Mouse (Mus musculus) MEL (cell line): ENCODE measurements around the gene Mdk. TPM values are rescaled to one million over a fixed set of nuclear protein-coding genes. Genes with fewer than 3 reads are reported as not detected.

Experiments used
- DNase-seq: peaks from one replicate; pipeline ENCODE4 v3.0.0; 2011; ENCODE audit warnings: low read depth, low spot score
- H3K27ac ChIP-seq: 2 replicates; pipeline ENCODE4 v1.5.1; 2012; ENCODE audit warnings: low read depth, mild to moderate bottlenecking, control low read depth, low read length, moderate library complexity; ENCODE audit not compliant: control insufficient read depth
- H3K27me3 ChIP-seq, 2 experiments: fragments of 150-350 bp in 1 of 2; sonication (generic) in 1 of 2; 2 replicates each; pipeline ENCODE4 v1.6.1; 2012; ENCODE audit warnings: low read length in 2 of 2, mild to moderate bottlenecking in 2 of 2, improper control_type of control experiment in 1 of 2, moderate library complexity in 1 of 2; ENCODE audit not compliant: insufficient read depth in 2 of 2, control insufficient read depth in 1 of 2
- H3K36me3 ChIP-seq, 2 experiments: 2 replicates each; pipeline ENCODE4 v1.6.1; 2012 to 2014; ENCODE audit warnings: low read length in 2 of 2, improper control_type of control experiment in 1 of 2, inconsistent platforms in 1 of 2, mild to moderate bottlenecking in 1 of 2; ENCODE audit not compliant: insufficient read depth in 2 of 2, control insufficient read depth in 1 of 2
- H3K4me1 ChIP-seq, 2 experiments: fragments of 150-350 bp in 1 of 2; sonication (generic) in 1 of 2; 2 replicates each; pipeline ENCODE4 v1.6.1; 2012; ENCODE audit warnings: low read length in 2 of 2, improper control_type of control experiment in 1 of 2, mild to moderate bottlenecking in 1 of 2; ENCODE audit not compliant: insufficient read depth in 2 of 2, control insufficient read depth in 1 of 2
- H3K4me3 ChIP-seq, 2 experiments: fragments of 150-350 bp in 1 of 2; sonication (generic) in 1 of 2; 2 replicates each; pipeline ENCODE4 v1.5.1; 2012; ENCODE audit warnings: low read depth in 2 of 2, low read length in 2 of 2, mild to moderate bottlenecking in 2 of 2, moderate library complexity in 2 of 2, control low read depth in 1 of 2, improper control_type of control experiment in 1 of 2; ENCODE audit not compliant: control insufficient read depth in 1 of 2, insufficient read depth in 1 of 2
- H3K79me2 ChIP-seq: 2 replicates; pipeline ENCODE4 v1.6.1; 2012; ENCODE audit warnings: mild to moderate bottlenecking, low read length, moderate library complexity; ENCODE audit not compliant: control insufficient read depth, poor library complexity, insufficient read depth
- H3K9ac ChIP-seq: 2 replicates; pipeline ENCODE4 v1.6.1; 2012; ENCODE audit warnings: low read depth, mild to moderate bottlenecking, control low read depth, low read length, moderate library complexity; ENCODE audit not compliant: control insufficient read depth, poor library complexity, severe bottlenecking
- H3K9me3 ChIP-seq: fragments of 150-350 bp; sonication (generic); replicated peaks from 2 replicates; pipeline ENCODE4 v1.6.1; 2012; ENCODE audit warnings: mild to moderate bottlenecking, low read length, improper control_type of control experiment, moderate library complexity; ENCODE audit not compliant: insufficient read depth
- BHLHE40 ChIP-seq: IDR thresholded peaks from 2 replicates; pipeline ENCODE4 v1.6.1; 2012; ENCODE audit warnings: low read depth, mild to moderate bottlenecking, inconsistent platforms, low read length, improper control_type of control experiment, borderline replicate concordance
- CHD1 ChIP-seq: IDR thresholded peaks from 2 replicates; pipeline ENCODE4 v1.6.1; 2012; ENCODE audit warnings: low read depth, mild to moderate bottlenecking, inconsistent platforms, low read length, improper control_type of control experiment
- CHD2 ChIP-seq: IDR thresholded peaks from 2 replicates; pipeline ENCODE4 v1.6.1; 2011; ENCODE audit warnings: low read length, improper control_type of control experiment
- CTCF ChIP-seq, 3 experiments: IDR thresholded peaks in 2 of 3; conservative IDR thresholded peaks in 1 of 3; 2 replicates each; pipeline ENCODE4 v1.5.1; 2011 to 2012; ENCODE audit warnings: low read length in 3 of 3, low read depth in 2 of 3, mild to moderate bottlenecking in 2 of 3, improper control_type of control experiment in 1 of 3, inconsistent platforms in 1 of 3, mixed read lengths in 1 of 3, moderate library complexity in 1 of 3; ENCODE audit not compliant: control insufficient read depth in 1 of 3, insufficient read depth in 1 of 3, poor library complexity in 1 of 3, severe bottlenecking in 1 of 3
- E2F4 ChIP-seq: IDR thresholded peaks from 2 replicates; pipeline ENCODE4 v1.6.1; 2011; ENCODE audit warnings: low read depth, low read length, improper control_type of control experiment, borderline replicate concordance
- ELF1 ChIP-seq: IDR thresholded peaks from 2 replicates; pipeline ENCODE4 v1.6.1; 2014; ENCODE audit warnings: low read depth, mild to moderate bottlenecking, inconsistent platforms, low read length, improper control_type of control experiment, moderate library complexity
- EP300 ChIP-seq, 2 experiments: IDR thresholded peaks; 2 replicates each; pipeline ENCODE4 v1.6.1; 2011; ENCODE audit warnings: improper control_type of control experiment in 2 of 2, low read length in 2 of 2, low read depth in 1 of 2, mild to moderate bottlenecking in 1 of 2
- HCFC1 ChIP-seq: IDR thresholded peaks from 2 replicates; pipeline ENCODE4 v1.6.1; 2012; ENCODE audit warnings: low read depth, mild to moderate bottlenecking, inconsistent platforms, low read length, improper control_type of control experiment, moderate library complexity
- MYC ChIP-seq: IDR thresholded peaks from 2 replicates; pipeline ENCODE4 v1.6.1; 2011; ENCODE audit warnings: low read depth, mild to moderate bottlenecking, low read length, improper control_type of control experiment, moderate library complexity
- NELFE ChIP-seq: IDR thresholded peaks from 2 replicates; pipeline ENCODE4 v1.6.1; 2011; ENCODE audit warnings: low read depth, low read length, improper control_type of control experiment
- POLR2A ChIP-seq, 2 experiments: IDR thresholded peaks; 2 replicates each; pipeline ENCODE4 v1.6.1; 2011 to 2012; ENCODE audit warnings: low read length in 2 of 2, mild to moderate bottlenecking in 2 of 2, control low read depth in 1 of 2, improper control_type of control experiment in 1 of 2, low read depth in 1 of 2, moderate library complexity in 1 of 2; ENCODE audit not compliant: control insufficient read depth in 1 of 2, insufficient read depth in 1 of 2, poor library complexity in 1 of 2
- POLR2AphosphoS2 ChIP-seq: IDR thresholded peaks from 2 replicates; pipeline ENCODE4 v1.6.1; 2011; ENCODE audit warnings: low read length, improper control_type of control experiment
- POLR2AphosphoS5 ChIP-seq: IDR thresholded peaks from 2 replicates; pipeline ENCODE4 v1.6.1; 2012; ENCODE audit warnings: low read depth, borderline replicate concordance, mild to moderate bottlenecking, inconsistent platforms, low read length, moderate library complexity, mixed read lengths
- RAD21 ChIP-seq: IDR thresholded peaks from 2 replicates; pipeline ENCODE4 v1.6.1; 2011; ENCODE audit warnings: mild to moderate bottlenecking, low read depth, low read length, improper control_type of control experiment
- USF2 ChIP-seq, 2 experiments: IDR thresholded peaks; 2 replicates each; pipeline ENCODE4 v1.6.1; 2011 to 2012; ENCODE audit warnings: improper control_type of control experiment in 2 of 2, low read length in 2 of 2, borderline replicate concordance in 1 of 2, inconsistent platforms in 1 of 2, low read depth in 1 of 2, mild to moderate bottlenecking in 1 of 2; ENCODE audit not compliant: insufficient read depth in 1 of 2
- ZMIZ1 ChIP-seq: IDR thresholded peaks from 2 replicates; pipeline ENCODE4 v1.6.1; 2012; ENCODE audit warnings: low read depth, mild to moderate bottlenecking, inconsistent platforms, low read length, improper control_type of control experiment, moderate library complexity
- polyA plus RNA-seq, 2 experiments: library from polyadenylated mRNA; stranded (reverse) in 1 of 2; unstranded in 1 of 2; fragments of >175 nt in 1 of 2; fragments of >200 nt in 1 of 2; gene quantifications; 2 replicates each; pipeline versions ENCODE4 v1.2.1 to v1.2.4; 2012; ENCODE audit warnings: low replicate concordance in 2 of 2, low read depth in 1 of 2; ENCODE audit not compliant: insufficient read length in 2 of 2, insufficient read depth in 1 of 2, missing spikeins in 1 of 2
- total RNA-seq: library from RNA; depleted of rRNA; stranded (reverse); fragments of 300-350 nt; gene quantifications from 2 replicates; pipeline ENCODE4 v1.2.3, GENCODE M21; 2012; rRNA removed

The Mdk gene
- total and polyA plus RNA-seq, 3 experiments = 0.19 to 3.4 TPM; not detected in 1

GRCm38 (mm10) chr2:91894716-91895115 is 37.4 kb downstream of the Mdk start (continued):
- no peak for TF ChIP-seq CHD1
- TF ChIP-seq ELF1 = no peak

DNA sequence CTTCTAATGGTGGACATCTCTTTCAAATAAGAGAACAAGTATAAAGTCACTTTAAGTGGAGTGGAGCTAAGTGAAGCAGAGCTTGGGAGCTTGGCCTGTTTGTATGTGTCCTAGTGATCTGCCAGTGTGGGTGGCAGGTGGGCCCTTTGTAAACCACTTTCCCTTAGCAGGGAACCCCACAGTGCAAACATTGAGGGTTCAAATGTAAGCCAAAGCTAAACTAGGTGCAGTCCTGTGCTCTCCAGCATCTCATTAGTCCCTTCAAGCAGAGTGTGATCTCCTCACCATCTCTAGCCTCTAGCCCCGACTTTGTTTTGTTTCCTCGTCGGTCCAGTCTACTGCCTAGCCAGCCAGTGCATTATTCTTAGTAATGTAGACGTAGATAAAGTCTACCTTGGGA is 47.5 kb downstream of the Mdk start:
- Histone ChIP-seq H3K79me2 (no peaks in the 10 kb centered on the region), H3K27ac (no peak overlapping the region), H3K4me3 (no peak overlapping the region), H3K4me1 (no peaks in the 10 kb centered on the region), H3K27me3 (no peaks in the 10 kb centered on the region), H3K9me3 (no peaks in the 10 kb centered on the region), H3K36me3 (peaks cover 0 to 5% of the 10 kb centered on the region in 2 experiments; a peak in 3 of 4 replicates), H3K9ac (no peak overlapping the region)
- DNase-seq = no peak
- TF ChIP-seq CTCF (IDR thresholded peaks at IDR 0.05 in 2 of 3, conservative IDR thresholded peaks at IDR 0.05 in 1 of 3; ENCODE audit: control insufficient read depth in 1 of 3, insufficient read depth in 1 of 3, low read depth in 2 of 3, low read length in 3 of 3, poor library complexity in 1 of 3, severe bottlenecking in 1 of 3) (no peak), POLR2A (IDR thresholded peaks at IDR 0.05; ENCODE audit: control insufficient read depth in 1 of 2, insufficient read depth in 1 of 2, low read depth in 1 of 2, low read length in 2 of 2, poor library complexity in 1 of 2) (no peak)

DNA sequence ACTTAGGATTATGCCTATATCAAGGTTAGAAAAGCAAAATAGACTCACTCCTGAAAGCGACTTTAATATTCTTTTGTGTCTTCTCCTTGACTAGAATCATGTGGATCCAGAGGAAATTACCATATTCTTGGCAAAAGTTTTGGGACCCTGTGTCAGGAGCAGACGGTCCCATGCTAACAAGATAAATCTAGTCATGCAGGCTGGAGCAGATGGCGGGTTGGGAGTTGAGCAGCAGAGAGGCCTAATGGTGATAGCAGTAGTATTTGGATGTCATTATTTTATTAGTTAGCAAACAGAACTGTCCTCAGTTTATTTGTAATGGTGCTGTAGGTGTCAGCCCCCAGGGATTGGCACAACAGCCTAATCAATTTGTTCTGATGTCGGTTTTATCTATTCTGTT is 48.1 kb downstream of the Mdk start:
- H3K36me3 ChIP-seq = peaks cover 0 to 5% of the 10 kb centered on the region in 2 experiments; a peak in 3 of 4 replicates
- no peak for DNase-seq
- no peaks in the 10 kb centered on the region; a peak in 1 of 4 replicates for H3K4me1 ChIP-seq
- no peaks in the 10 kb centered on the region for H3K27me3 ChIP-seq
- H3K79me2 ChIP-seq = no peaks in the 10 kb centered on the region
- no peak overlapping the region for H3K9ac ChIP-seq
- H3K4me3 ChIP-seq = no peak overlapping the region
- H3K27ac ChIP-seq = no peak overlapping the region
- TF ChIP-seq POLR2AphosphoS5 (no peak), NELFE (no peak), HCFC1 (no peak), ZMIZ1 (no peak), CHD1 (no peak), CHD2 (no peak), EP300 (IDR thresholded peaks at IDR 0.05; ENCODE audit: low read depth in 1 of 2, low read length in 2 of 2) (no peak), E2F4 (no peak), RAD21 (no peak), USF2 (IDR thresholded peaks at IDR 0.05; ENCODE audit: borderline replicate concordance in 1 of 2, insufficient read depth in 1 of 2, low read depth in 1 of 2, low read length in 2 of 2) (no peak), POLR2AphosphoS2 (no peak), BHLHE40 (no peak), MYC (no peak)
- TF ChIP-seq, all 39 proteins: peak for 0
- no peaks in the 10 kb centered on the region for H3K9me3 ChIP-seq

Other genes starting within 250 kb of the Mdk start
- gene Atg13, start 221.7 kb downstream of the Mdk start, total RNA-seq = 7.4 and 8.4 TPM in 2 replicates
- gene Atg13, start 221.7 kb downstream of the Mdk start, polyA plus RNA-seq = 10 to 100 TPM in 1 of 2 experiments, not detected in 1; 27.7 TPM
- 6.8 and 8.2 TPM in 2 replicates for gene Harbi1, start 221.4 kb downstream of the Mdk start, total RNA-seq
- gene Harbi1, start 221.4 kb downstream of the Mdk start, polyA plus RNA-seq = 1 to 10 TPM in 1 of 2 experiments, not detected in 1; 7.8 TPM
- gene Ambra1, start 202.2 kb downstream of the Mdk start, total RNA-seq = 14.6 and 15.9 TPM in 2 replicates
- gene Ambra1, start 202.2 kb downstream of the Mdk start, polyA plus RNA-seq = 10 to 100 TPM in 1 of 2 experiments, not detected in 1; 24.7 TPM
- 23.9 and 29.0 TPM in 2 replicates for gene Chrm4, start 5.0 kb downstream of the Mdk start, total RNA-seq
- 10 to 100 TPM in 1 of 2 experiments, not detected in 1; 21.5 TPM for gene Chrm4, start 5.0 kb downstream of the Mdk start, polyA plus RNA-seq
- 0.85 and 1.2 TPM in 2 replicates for gene Gm9821, start 13.4 kb upstream of the Mdk start, total RNA-seq
- 10 to 100 TPM in 1 of 2 experiments, not detected in 1; 22.7 TPM for gene Gm9821, start 13.4 kb upstream of the Mdk start, polyA plus RNA-seq
- 65.6 and 66.1 TPM in 2 replicates for gene Dgkz, start 43.6 kb upstream of the Mdk start, total RNA-seq
- gene Dgkz, start 43.6 kb upstream of the Mdk start, polyA plus RNA-seq = 100 to 1,000 TPM in 1 of 2 experiments, not detected in 1; 165 TPM
- gene Creb3l1, start 92.2 kb upstream of the Mdk start, total RNA-seq = 0.12 and 0.16 TPM in 2 replicates
- gene Creb3l1, start 92.2 kb upstream of the Mdk start, polyA plus RNA-seq = 1 to 10 TPM in 1 of 2 experiments, not detected in 1; 9.1 TPM
- gene Phf21a, start 160.8 kb upstream of the Mdk start, total RNA-seq = 4.7 and 5.1 TPM in 2 replicates
- 100 to 1,000 TPM in 1 of 2 experiments, 10 to 100 TPM in 1; 15.6 to 245 TPM for gene Phf21a, start 160.8 kb upstream of the Mdk start, polyA plus RNA-seq